Mouse (Mus musculus) brain, embryonic 14.5 days (tissue): ENCODE measurements around the gene Brca1.

ENCODE experiments used
- CTCF ChIP-seq: fragments of 200-500 bp; IDR thresholded peaks from 2 replicates; pipeline ENCODE4 v1.5.1; 2012; ENCODE audit warnings: inconsistent platforms, mild to moderate bottlenecking, moderate library complexity, borderline replicate concordance; ENCODE audit not compliant: insufficient read depth, insufficient read length; ENCODE audit errors: extremely low read depth
- POLR2A ChIP-seq: fragments of 200-500 bp; IDR thresholded peaks from 2 replicates; pipeline ENCODE4 v1.6.1; 2012; ENCODE audit warnings: mild to moderate bottlenecking, inconsistent platforms, borderline replicate concordance; ENCODE audit not compliant: poor library complexity, insufficient read depth, insufficient read length, severe bottlenecking; ENCODE audit errors: extremely low read depth

- TF ChIP-seq CTCF (no peak), POLR2A (no peak)
Measured at GRCm38 (mm10) chr11:101452093-101452774, 99.5 kb downstream of the Brca1 start.
